Mouse (Mus musculus) c-Kit-positive CD71-positive TER-119-positive erythroid progenitor cells, embryonic 14.5 days (primary cell): ENCODE measurements around the gene Ceacam10.
"Not testable (repeated sequence)": the region's sequence is repeated elsewhere in the genome, so short reads cannot be mapped to it uniquely, and the experiment has no call there.

Experiments
- DNase-seq: peaks from one replicate; pipeline ENCODE4 v3.0.0-alpha.2; 2013; ENCODE audit warnings: low spot score

The Ceacam10 gene

DNA sequence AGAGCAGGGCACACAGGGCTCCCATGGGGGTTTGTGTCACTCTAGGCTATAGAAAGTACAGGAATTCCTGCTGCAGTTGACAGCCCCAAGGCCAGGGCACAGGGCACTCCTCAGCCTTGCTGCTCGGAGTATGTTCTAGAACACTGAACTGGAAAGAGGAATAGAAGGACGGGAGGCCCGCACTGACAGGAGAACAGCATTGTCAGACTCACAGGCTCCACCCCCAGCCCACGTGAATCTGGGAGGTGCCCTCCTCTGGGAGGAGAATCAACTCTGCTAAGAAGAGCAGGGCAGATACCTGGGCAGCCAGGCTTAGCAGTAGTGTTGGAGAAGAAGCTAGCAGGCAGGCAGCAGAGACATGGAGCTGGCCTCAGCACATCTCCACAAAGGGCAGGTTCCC, at the start of gene Ceacam10:
Ceacam10 (plus strand) TSS at position 289 of the 400 bp plus-strand sequence.
- not testable (repeated sequence) for DNase-seq

DNA sequence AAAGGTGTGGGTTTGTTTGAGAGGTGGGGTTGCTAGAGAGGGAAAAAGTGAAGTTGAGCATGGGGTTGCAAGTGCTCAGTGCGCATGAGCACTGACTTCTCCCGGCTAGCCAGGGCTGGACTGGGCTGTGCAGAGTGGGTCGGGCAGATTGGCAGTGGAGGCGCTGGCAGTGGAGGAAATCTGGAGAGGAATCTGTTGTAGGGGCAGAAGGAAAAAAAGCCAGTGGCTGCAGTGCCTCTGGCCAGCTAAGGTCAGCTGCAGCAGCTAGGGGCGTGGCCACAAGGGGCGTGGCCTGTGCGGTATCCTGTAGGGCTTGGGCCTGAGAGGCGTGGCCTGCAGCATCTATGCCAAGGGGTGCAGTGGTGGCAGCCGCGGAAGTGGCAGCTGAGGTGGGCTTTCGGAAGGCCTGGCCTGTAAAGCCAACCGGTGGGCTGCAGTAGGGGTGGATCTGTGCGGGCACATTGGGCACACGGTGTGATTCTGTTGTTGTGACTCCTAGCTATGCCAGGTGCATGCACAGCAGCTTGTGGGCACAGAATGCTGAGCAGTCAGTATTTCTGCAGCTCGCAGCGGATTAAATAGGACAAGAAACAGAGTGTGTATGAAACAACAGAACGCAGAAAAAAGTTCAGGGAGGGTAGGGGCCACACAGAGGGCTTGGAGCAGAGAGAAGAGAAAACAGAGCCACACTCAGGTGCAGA, 40.9 kb upstream of the Ceacam10 start:
- peak; percentile 4 for DNase-seq

DNA sequence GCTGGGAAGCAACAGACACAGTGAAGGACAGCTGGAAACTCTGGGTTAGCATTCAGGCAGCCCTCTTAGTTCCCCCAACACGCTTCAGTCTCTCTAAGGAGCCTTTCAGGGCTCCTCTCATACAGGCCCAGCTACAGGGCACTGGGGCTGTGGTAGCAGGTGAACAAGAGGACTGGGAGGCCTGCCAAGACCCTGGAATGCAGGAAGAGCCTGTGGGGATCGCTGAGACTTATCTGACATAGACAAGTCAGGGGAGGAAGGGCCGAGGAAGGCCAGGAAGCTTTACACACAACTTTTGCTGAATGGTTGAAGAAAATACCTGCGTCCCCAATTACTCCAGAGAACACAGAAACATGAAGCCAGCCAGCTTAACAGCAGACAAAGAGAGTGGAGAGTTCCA, 26.3 kb upstream of the Ceacam10 start:
- no peak for DNase-seq

DNA sequence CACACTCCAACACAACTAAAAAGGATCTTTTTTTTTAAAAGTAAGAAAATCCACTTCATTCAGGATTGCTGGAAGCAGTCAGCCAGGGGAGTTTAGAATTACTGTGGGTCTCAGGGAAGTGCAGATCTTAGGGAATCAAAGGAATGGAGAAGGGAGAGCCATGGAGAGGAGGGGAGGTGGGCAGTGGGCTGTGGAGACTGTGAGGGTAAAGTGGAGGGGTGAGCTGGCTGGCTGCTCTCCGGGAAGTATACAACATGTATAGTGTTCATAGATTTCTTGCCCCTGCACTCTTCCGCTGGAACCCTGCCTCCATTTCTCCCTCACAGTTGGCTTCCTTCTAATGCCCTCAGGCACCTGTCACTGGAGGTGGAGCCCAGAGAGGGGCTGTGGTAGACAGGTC, 25.4 kb upstream of the Ceacam10 start:
- no peak for DNase-seq

DNA sequence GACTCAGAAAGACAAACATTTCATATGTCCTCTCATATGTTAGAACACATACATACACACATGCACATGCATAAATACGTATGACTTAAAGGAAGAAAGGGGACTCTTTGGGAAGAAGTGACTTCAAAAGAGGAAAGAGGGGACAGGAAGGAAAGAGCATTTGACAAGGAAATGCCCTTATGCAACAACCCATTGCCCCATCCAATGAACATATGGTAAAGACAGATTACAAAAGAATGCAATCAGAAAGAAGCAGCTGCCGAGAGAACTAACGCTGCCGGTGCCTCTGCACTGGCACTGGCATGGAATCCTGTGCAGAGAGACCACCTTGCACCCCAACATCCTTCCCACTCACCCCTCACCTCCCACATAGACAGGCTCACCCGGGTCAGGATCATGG, 23.5 kb upstream of the Ceacam10 start:
- DNase-seq, result no peak

DNA sequence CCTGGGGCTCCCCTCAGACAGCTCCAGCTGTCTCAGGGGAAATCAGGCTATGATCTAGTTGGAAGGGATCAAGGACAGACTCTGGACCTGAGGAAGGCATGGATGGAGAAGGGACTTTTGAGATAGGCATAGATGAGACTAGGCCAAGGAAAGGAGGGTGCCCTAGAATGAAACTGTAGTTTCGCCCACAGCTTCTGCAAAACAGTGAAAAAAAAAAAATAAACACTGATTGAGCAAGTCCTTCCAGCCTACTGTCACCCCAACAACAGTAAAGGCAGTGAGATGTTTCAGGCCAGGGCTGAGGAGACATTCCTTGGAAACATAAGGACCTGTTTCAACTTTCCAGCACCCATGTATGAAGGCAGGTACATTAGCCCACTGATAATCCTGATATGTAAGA, 18.5 kb upstream of the Ceacam10 start:
- DNase-seq, result no peak

DNA sequence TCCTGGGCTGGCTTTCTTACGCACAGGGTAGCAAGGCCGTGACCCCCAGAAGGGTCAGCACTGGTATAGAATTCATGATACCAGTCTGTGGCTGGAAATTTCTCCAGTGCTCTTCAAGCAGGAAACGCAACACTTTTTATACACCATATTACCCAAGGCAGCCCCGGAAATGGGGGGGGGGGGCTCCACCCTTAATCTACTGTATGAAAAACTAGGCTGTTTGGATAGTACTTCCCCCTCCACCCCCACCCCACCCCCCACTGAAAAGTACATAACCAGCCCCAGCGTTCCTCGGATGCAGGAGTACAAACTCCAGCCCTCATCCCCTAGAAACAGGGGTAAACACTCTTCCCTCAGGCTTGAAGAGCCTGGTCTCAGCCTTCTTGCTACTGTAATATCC, 16.8 kb upstream of the Ceacam10 start, which contains the start of gene Cd177:
Cd177 (minus strand) TSS at position 101 of the 400 bp plus-strand sequence.
- DNase-seq, result no peak

DNA sequence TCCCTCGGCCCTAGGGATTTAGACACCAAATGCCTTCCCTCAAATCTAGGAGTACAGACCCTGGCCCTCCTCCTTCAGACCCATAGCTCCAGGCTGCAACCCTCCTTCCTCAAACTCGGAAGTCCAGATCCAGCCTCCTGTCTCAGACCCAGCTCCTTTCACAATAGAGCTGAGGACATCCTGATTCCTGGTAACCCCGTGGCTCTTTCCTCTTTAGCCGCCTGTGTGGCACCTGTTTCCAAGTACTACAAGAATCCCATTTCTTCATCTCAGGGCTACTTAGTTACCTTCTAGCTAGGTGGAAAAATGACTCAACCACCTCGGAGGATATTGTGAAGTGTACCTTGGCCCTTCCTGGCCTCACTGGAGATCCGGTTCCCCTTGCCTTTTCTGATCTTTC, 15.8 kb upstream of the Ceacam10 start:
- no peak for DNase-seq

DNA sequence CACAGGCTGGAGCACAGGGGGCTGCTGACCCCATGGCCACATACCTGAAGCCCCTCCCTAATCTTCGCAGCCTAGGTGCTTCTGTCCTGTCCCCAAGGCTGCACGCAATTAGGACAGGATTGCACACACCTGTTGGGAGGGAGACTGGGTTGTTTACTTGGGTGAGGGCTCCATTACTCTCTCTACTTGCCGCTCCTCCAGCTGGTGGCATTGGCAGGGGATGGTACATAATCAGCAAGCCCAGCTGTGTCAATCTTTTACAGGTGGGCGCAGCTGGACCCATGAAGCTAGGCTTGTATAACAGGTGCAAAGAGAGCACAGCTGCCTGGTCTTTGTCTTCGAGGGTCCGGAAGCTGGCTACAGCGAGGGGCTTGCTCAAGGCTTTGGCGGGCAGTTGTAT, 14.4 kb upstream of the Ceacam10 start:
- no peak for DNase-seq

DNA sequence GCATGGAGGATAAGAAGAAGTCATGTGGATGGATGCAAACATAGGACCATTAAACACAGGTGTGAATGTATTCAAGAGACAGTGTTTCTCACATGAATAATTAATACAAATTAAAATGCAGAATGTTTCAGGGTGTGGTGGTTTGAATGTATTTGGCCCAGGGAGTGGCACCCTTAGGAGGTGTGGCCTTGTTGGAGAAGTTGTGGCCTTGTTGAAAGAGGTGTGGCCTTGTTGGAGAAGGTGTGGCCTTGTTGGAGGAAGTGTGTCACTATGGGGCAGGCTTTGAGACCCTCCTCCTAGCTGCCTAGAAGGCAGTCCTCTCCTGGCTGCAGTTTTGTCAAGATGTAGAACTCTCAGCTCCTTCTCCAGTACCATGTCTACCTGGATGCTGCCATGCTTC, 5.6 kb upstream of the Ceacam10 start:
- DNase-seq, result no peak

DNA sequence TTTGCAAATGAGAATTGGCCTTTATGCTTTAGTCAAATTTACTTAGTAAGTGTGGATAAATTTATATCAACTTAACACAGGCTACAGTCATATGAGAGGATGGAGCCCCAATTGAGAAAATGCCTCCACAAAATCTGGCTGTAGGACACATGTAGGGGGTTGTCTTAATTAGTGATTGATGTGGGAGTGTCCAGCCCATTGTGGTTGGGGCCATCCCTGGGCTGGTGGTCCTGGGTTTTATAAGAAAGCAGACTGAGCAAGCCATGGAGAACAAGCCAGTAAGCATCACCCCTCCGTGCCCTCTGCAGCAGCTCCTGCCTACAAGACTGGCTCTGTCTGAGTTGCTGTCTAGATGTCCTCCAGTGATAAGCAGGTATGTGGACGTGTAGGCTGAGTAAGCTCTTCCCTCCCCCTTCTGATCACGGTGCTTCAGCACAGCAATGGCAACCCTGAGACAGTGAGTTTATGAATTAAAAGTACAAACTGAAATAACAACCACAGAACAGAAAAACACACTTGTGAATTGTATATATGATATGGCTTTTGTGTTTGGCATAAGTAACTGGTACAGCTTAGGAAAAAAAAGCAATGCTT, 3.0 kb upstream of the Ceacam10 start:
- no peak for DNase-seq

DNA sequence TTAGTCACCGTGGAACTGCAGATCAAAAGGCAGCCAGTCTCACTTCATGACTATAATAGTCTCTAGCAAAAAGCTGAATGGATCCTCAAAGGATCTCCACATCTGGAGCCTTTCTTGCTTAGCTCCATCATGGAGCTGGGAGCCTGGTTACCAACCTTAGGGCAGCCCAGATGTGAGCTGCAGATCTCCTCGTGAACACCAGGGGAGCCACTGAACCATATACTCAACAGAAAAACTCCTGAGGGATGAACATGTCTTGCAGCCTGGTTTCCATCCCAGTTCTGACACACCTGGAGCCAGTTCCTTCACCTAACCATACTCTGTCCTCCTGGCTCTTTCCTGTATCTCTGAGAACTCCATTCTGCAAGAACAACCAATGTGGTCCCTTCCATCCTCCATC, 861 bp upstream of the Ceacam10 start:
- no peak for DNase-seq

DNA sequence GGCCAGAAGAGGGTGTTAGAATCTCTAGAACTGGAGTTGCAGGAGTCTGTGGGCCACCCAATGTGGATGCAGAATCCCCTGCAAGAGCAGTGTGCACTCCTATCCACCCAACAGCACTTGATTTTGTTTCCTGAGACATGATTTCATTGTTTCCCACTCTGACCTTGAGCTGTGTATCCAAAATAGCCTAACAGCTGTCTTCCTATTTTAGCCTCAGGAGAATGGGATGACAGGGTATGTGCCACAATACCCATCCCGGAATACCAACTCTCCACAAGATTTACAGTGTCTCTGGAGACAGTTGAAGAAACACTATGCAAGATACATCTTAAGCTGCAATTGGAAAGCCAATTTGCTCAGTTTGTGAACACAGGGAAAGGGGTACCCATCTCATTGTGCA, 20.9 kb downstream of the Ceacam10 start:
- DNase-seq, result no peak

DNA sequence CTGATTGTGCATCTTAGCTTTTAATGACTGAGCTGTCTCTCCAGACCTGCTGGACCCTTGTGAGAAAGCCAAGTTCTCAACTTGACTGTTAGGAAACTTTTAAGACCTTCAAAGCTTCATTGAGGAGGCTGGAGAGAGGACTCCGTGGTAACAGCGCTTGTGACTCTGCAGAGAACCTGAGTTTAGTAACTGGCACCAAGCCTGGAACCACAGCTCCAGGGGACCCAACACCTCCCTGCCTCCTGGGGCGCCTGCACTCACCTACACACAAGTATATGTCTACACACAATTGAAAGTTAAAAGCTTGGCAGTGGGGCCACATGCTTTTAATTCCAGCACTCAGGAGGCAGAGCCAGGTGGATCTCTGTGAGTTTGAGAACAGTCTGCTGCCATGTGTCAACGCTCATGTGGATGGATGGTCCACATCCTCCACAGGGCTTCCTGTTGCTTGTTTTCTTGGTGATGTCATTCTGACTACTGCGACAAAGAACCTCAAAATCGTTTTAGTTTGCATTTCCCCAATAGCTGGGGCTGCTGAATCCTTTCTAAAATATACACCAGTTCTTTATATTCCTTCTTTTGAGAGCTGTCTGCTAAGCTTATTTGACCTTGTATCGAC, 25.3 kb downstream of the Ceacam10 start:
- no peak for DNase-seq

DNA sequence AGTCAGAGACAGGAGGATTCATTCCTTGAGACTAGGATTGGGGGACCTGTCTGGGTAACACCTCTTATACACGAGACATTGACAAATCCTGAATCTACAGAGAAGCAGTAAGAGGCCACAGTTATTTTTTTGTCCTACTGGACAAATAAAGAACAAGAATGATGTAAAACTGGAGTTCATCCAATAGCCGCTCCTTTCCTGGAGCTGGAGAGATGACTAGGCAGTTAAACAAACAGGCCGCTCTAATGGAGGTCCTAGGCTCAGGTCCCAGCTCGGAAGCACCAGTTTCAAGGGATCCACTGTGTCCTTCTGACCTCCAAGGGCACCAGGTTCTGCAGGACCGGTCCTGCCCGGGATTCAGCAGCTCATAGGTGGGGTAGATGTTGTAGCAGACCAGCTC, 27.8 kb downstream of the Ceacam10 start:
- no peak for DNase-seq

DNA sequence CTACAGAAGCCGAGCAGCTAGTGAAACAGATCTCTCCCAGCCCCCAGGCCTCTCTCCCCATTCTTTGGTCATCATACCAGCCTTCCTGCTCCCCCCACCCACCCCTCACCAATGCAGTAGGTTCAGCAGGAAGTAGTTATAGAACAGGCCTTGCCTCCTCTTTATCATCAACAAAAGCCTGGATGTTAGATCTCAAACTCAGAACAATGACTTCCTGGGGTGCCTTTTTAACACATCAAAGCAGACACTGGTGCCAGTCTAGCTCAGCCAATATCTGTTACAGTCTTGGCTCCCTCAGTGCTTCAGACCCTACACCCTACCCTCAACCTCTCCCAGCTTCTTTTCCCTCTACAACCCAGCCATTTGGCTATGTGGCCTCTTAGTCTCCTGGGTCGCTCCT, 32.0 kb downstream of the Ceacam10 start:
- no peak for DNase-seq

DNA sequence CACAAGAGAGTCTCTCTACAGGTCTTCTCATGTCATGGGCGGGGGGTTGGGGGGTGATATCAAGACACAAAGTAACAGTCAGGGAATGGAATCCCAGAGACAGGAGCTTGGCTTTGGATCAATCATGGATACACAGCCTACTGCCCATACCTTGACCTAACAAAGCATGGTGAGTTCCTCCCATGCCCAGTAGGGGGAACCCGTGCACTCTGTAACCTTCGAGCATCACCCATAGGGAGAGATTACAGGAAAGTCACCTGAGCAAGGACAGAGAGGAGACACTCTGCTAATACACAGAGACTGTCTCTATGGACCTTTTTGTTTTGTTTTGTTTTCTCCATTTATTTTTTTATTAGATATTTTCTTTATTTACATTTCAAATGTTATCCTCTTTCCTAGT, 40.5 kb downstream of the Ceacam10 start:
- DNase-seq, result peak; percentile 75

DNA sequence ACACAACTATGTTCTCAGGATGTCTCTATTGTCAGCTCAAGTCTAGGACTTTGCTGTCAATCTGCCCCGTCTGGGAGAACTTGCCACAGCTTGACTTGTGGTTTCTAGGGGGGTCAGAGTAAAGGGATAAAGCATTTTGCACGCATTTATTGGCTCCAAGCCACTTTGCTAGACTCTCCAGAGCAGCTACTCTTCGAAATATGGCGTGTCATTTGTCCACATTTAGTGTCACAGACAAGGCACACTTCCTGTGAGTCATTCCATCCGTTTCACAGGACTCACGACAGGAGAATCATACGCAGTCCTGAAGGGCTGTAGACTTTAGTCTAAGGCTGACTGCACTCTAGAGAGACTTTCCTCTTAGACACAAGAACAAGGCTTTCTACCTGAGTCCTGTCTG, 47.4 kb downstream of the Ceacam10 start:
- DNase-seq, result no peak

DNA sequence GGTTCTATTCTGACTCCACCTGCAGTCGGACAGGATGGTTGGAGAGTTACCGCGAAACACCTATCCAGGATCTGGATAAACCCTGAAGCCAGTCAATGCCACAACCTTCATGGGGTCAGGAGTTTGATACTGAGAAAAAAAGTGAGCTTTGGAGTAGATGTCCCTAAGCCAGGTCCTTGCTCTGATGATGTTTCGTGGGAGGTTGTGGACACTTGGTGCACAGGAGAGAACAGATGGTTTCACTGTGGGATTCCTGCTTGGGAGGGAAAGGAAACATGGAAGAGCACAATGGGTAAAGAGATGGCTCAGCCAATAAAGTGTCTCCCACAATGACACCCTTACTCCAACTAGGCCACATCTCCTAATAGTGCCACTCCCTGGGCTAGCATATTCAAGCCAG, 50.2 kb downstream of the Ceacam10 start:
- no peak for DNase-seq
